Mouse (Mus musculus) kidney, embryonic 16.5 days (tissue): ENCODE results near the gene Cfap299. TPM values are rescaled to one million over a fixed set of nuclear protein-coding genes. Genes with fewer than 3 reads are reported as not detected.

ENCODE experiments used
- ATAC-seq: fragments of 200-750 bp; cut with Nextera tagmentation; 2 replicates; pipeline ENCODE4 v1.8.0; 2017; ENCODE audit warnings: moderate TSS enrichment; ENCODE audit not compliant: low FRiP score, low TSS enrichment
- H3K27ac ChIP-seq: fragments of 300-500 bp; sonication (generic); 2 replicates; pipeline ENCODE4 v1.5.1; 2014; ENCODE audit warnings: low read length
- H3K27me3 ChIP-seq: fragments of 300-500 bp; sonication (generic); 2 replicates; pipeline ENCODE4 v1.6.1; 2014; ENCODE audit warnings: low read length, control low read depth, mixed read lengths; ENCODE audit not compliant: insufficient read depth
- H3K36me3 ChIP-seq: fragments of 300-500 bp; sonication (generic); 2 replicates; pipeline ENCODE4 v1.6.1; 2014; ENCODE audit warnings: low read length, control low read depth, mixed read lengths; ENCODE audit not compliant: insufficient read depth
- H3K4me1 ChIP-seq: fragments of 300-500 bp; sonication (generic); 2 replicates; pipeline ENCODE4 v1.6.1; 2014; ENCODE audit warnings: low read length, control low read depth, mixed read lengths; ENCODE audit not compliant: insufficient read depth
- H3K4me2 ChIP-seq: fragments of 300-500 bp; sonication (generic); replicated peaks from 2 replicates; pipeline ENCODE4 v1.6.1; 2014; ENCODE audit warnings: low read depth, low read length
- H3K4me3 ChIP-seq: fragments of 300-500 bp; sonication (generic); 2 replicates; pipeline ENCODE4 v1.5.1; 2014; ENCODE audit warnings: mild to moderate bottlenecking, low read length
- H3K9ac ChIP-seq: fragments of 300-500 bp; sonication (generic); replicated peaks from 2 replicates; pipeline ENCODE4 v1.6.1; 2014; ENCODE audit warnings: low read length
- H3K9me3 ChIP-seq: fragments of 300-500 bp; sonication (generic); 2 replicates; pipeline ENCODE4 v1.6.1; 2016; ENCODE audit warnings: low read length, control low read depth
- WGBS: fragments of 180-500 bp; shearing (Covaris S2); extraction: QIAGEN DNeasy Blood & Tissue Kit; methylation state at CpG from one replicate; pipeline ENCODE4 v1.1.7; 2014; 5-methylcytosine and 5-hydroxymethylcytosine counted together
- polyA plus RNA-seq: library from polyadenylated mRNA; unstranded; fragments of >200 nt; fragmentation: Nextera tagmentation; extraction: Ambion mirVana; gene quantifications from 2 replicates; pipeline ENCODE4 v1.2.1, GENCODE M21; 2015

Gene Cfap299
- polyA plus RNA-seq, 1 experiment from 2014 or later = 0.56 TPM

DNA sequence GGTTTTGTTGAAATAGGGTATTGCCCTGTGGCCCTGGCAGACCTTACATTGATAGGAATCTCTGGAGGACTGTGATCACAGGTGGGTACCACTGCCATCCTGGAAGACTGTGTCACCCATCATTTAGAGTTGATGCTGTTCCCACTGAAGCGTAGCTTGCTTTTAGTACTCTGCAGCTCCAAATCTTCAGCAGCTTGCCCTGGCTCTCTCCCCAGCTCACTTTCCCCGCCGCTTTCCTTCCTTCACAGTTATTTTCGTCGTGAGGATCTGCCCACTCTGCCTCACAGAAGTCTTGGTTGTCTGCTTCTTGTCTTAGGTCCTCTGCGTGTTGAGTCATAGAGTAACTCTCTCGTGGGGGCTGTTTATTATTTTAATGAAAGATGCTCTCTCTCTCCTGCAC is 40.3 kb downstream of the Cfap299 start:
- Histone ChIP-seq H3K4me2 (no peak overlapping the region), H3K9ac (no peak overlapping the region), H3K27me3 (no peaks in the 10 kb centered on the region), H3K36me3 (no peaks in the 10 kb centered on the region), H3K9me3 (no peaks in the 10 kb centered on the region), H3K27ac (no peak overlapping the region), H3K4me3 (no peak overlapping the region), H3K4me1 (peaks cover 6% of the 10 kb centered on the region; the same call in 1 of the 2 replicates)
- WGBS = 59% methylated on average over 7 of the region's 7 CpGs
- ATAC-seq = no peak

DNA sequence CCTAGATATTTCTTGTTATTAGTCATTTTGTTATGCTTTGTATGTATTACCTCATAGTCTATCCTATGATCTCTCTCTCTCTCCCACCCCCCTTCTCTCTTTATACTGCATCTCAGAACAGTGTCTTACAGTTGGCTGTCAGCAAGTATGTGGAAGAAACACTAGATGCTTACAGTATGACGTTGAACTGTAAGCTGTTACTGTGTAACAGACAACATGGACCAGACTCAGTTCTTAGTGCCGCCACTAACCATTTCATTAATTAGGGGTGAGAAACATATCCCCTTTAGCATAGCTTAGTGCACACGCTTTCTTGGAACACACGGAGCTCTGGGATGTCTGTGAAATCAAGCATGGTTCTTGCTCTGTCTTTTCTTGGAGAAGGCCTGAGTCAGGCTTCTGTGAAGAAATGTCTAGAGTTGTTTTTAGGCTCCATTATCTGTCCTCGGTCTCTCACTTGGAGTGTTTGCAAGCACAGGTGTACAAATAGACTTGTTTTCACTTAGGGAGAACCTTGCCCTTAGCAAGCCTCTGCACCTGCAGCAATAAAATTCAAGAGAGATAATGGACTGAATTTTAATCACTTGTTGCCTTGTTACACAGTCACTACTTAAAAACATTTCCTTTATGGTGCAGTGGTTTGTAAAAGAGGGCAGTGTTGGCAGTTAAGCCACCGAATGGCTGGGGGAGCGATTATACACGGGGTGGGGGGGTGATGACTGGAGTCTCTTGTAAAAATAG is 47.1 kb downstream of the Cfap299 start:
- Histone ChIP-seq H3K27me3 (no peaks in the 10 kb centered on the region), H3K9me3 (no peaks in the 10 kb centered on the region), H3K9ac (no peak overlapping the region), H3K4me3 (no peak overlapping the region), H3K36me3 (no peaks in the 10 kb centered on the region), H3K27ac (peak overlapping the region; percentile 76), H3K4me2 (peak overlapping the region; percentile 21; the same call in 1 of the 2 replicates), H3K4me1 (peaks cover 10% of the 10 kb centered on the region)
- 48% methylated on average over 8 of the region's 8 CpGs for WGBS
- peak; percentile 67 for ATAC-seq

DNA sequence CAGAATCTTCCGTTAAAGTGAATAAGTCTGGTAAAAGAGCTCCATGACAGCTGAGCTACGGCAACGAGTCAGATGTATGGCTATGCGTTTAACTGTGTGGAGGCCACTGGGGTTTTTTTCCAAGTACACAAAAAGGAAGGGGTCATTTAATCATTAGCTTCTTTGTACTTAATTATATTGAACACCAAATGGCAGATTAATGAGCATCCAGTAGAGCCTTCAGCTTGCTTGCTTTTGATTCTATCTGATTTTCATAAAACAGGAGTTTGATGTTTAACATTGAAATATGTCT is 47.6 kb downstream of the Cfap299 start:
- Histone ChIP-seq H3K9ac (no peak overlapping the region), H3K4me2 (peak overlapping the region; percentile 21; the same call in 1 of the 2 replicates), H3K27ac (peak overlapping the region; percentile 34; the same call in 1 of the 2 replicates), H3K27me3 (no peaks in the 10 kb centered on the region), H3K9me3 (no peaks in the 10 kb centered on the region), H3K4me1 (peaks cover 10% of the 10 kb centered on the region), H3K4me3 (no peak overlapping the region), H3K36me3 (no peaks in the 10 kb centered on the region)
- 20% methylated on average over 4 of the region's 4 CpGs for WGBS
- ATAC-seq = no peak; the same call in 1 of the 2 replicates

DNA sequence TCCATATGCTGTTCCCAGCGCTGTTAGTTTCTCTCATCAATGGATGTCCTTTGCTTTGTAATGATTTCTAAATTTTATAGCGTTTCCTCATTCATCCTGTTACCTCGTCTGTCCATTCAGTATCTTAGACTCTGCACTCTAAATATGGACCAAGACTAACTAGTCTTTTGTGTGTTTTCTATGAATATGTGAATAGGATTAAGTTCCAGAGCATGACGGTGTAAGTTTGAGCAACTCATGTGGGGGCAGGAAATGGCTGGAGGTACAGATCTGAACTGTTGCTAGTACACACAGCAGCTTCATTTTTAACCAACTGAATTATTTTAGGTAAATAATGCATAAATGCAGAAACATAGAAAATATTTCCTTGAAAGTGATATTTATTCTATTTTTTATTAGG is 51.3 kb downstream of the Cfap299 start:
- Histone ChIP-seq H3K9me3 (no peaks in the 10 kb centered on the region), H3K4me1 (peaks cover 10% of the 10 kb centered on the region), H3K9ac (no peak overlapping the region), H3K4me3 (no peak overlapping the region), H3K36me3 (no peaks in the 10 kb centered on the region), H3K27me3 (no peaks in the 10 kb centered on the region), H3K27ac (no peak overlapping the region), H3K4me2 (no peak overlapping the region)
- WGBS = 95% methylated on average over 4 of the region's 4 CpGs
- ATAC-seq = no peak

DNA sequence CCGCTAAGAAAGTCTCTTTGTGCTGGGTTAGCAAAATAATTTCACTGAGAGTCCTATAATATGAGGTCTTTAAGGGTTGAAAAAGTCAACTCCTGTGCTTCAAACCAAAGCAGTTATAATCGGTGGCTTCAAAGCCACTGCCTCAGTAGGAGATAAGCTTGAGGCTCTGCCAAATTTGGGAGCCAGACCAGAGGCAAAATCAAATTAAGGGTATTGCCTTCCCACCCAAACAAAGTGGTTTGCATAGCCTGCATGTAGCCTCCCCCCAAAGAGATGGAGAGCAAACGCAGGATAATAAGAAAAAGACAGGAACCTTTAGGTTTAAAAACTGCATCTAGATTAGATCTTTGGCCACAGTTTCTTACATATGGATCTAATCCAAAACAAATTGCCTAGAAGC is 58.0 kb downstream of the Cfap299 start:
- no peaks in the 10 kb centered on the region for H3K4me1 ChIP-seq
- 62% methylated on average over 3 of the region's 3 CpGs for WGBS
- no peaks in the 10 kb centered on the region for H3K9me3 ChIP-seq
- no peak overlapping the region for H3K4me2 ChIP-seq
- no peak overlapping the region for H3K27ac ChIP-seq
- H3K36me3 ChIP-seq = no peaks in the 10 kb centered on the region
- ATAC-seq = no peak
- H3K9ac ChIP-seq = no peak overlapping the region
- H3K27me3 ChIP-seq = no peaks in the 10 kb centered on the region
- H3K4me3 ChIP-seq = no peak overlapping the region

DNA sequence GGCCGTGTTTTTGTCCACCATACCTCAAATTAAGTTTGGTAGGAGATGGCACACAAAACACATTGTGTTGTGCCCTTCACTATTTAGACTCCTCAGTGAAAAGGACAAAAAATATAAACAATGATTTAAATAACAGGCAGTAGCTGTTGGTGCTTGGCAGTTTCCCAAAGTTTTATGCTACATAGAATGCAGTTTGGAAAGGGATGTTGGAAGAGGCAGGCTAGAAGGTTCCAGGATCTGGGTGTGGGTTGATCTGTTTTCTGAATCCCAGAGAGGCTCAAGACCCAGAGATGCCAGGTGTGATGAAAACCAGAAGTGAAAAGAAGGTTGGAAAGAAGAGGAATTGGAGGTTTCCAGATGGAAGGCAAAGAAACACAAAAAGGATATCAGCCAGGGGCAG is 73.1 kb downstream of the Cfap299 start:
- Histone ChIP-seq H3K27me3 (no peaks in the 10 kb centered on the region), H3K36me3 (no peaks in the 10 kb centered on the region), H3K4me3 (no peak overlapping the region), H3K27ac (no peak overlapping the region), H3K9ac (no peak overlapping the region), H3K4me2 (no peak overlapping the region), H3K4me1 (no peaks in the 10 kb centered on the region), H3K9me3 (no peaks in the 10 kb centered on the region)
- 89% methylated on average over 1 of the region's 1 CpGs for WGBS
- ATAC-seq = no peak

DNA sequence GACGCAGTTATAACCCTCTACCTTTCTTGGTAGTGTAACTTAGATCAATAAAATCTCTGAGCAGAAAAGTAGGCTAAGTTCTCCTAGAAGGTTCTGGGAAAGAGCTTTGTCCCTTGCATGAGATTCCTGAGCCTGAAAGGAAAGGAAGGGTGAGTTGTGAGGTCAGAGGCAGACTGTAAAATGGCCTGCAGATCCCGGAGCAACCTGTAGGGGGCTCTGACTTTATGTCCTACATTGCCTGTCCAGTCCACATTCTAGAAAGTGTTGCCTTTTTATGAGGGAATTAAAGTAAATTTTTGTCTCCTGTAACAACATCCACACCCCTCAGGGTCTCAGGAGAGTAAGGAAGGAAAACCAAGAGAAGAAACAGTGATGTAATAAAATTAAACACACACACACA is 81.0 kb downstream of the Cfap299 start:
- H3K4me1 ChIP-seq = no peaks in the 10 kb centered on the region
- H3K9me3 ChIP-seq = peaks cover 3% of the 10 kb centered on the region; the same call in 1 of the 2 replicates
- no peak for ATAC-seq

DNA sequence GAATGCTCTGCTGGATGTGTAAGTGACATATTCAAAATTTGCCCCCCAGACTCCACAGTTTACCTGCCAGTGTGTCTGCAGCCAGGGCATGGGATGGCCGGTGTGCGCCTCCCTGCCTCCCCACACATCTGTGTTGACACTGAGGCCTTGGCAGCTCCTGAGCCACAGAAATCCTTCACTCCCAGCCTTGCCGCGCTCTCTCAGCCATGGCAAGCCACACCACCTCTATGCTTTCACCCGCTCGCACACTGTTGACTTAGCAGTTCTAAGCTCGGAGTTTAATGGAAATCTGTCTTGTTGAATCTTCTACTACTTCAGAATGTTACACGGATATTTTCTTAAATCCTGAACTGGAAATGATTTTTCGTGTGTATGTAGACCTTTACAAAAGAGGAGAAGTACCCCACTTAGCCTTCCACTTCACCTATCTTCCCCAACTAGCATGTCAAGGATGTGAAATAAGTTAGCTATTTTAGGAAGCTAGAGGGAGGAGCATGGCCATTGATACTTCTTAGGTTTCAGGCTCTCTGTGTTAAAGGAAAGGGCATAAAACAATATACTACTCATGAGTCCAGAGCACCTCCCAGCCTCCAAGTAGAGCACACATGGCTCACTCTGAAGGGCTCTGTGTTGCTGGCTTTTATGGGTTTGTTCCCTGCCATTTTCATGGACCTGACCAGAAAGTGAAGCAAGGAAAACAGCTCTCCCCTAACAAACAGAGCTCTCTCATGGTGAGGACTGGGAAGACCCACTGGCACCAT is 87.5 kb downstream of the Cfap299 start:
- peaks cover 13% of the 10 kb centered on the region; the same call in 1 of the 2 replicates for H3K4me1 ChIP-seq
- H3K27me3 ChIP-seq = no peaks in the 10 kb centered on the region
- H3K9me3 ChIP-seq = peaks cover 3% of the 10 kb centered on the region; the same call in 1 of the 2 replicates
- WGBS = 47% methylated on average over 9 of the region's 9 CpGs
- peak; percentile 90 for ATAC-seq
- no peak overlapping the region for H3K9ac ChIP-seq
- H3K27ac ChIP-seq = peak overlapping the region; percentile 50
- peak overlapping the region; percentile 10; the same call in 1 of the 2 replicates for H3K4me2 ChIP-seq
- no peak overlapping the region for H3K4me3 ChIP-seq
- no peaks in the 10 kb centered on the region for H3K36me3 ChIP-seq

More for the DNA sequence above, 81.0 kb downstream of the Cfap299 start:
- Histone ChIP-seq H3K9ac (no peak overlapping the region), H3K27ac (no peak overlapping the region), H3K27me3 (no peaks in the 10 kb centered on the region), H3K4me2 (no peak overlapping the region), H3K4me3 (no peak overlapping the region), H3K36me3 (no peaks in the 10 kb centered on the region)
- WGBS = 76% methylated on average over 2 of the region's 2 CpGs

DNA sequence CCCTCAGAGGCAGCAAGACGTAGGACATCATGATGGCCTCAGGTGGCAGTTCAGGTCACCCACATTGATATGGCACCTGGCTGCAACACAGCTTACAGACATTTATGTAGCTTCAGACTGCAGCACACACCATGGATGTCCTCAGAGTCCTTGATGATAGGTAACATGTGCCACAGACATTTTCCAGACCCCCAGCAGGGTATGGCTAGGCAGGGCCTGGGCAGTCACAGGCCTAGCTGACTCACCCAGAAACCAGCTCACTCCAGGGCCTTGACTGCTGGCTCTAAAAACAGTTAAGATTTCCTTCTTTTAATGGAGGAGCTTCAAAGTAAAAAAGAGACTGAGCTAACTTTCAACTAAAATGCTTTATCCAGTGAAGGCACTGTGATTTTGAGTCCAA is 95.9 kb downstream of the Cfap299 start:
- H3K4me3 ChIP-seq = no peak overlapping the region
- no peaks in the 10 kb centered on the region for H3K27me3 ChIP-seq
- H3K27ac ChIP-seq = peak overlapping the region; percentile 17; the same call in 1 of the 2 replicates
- ATAC-seq = 0 out of 2 replicates have a peak, but pooled peaks have one; percentile 27
- peaks cover 13% of the 10 kb centered on the region; the same call in 1 of the 2 replicates for H3K4me1 ChIP-seq
- H3K9ac ChIP-seq = no peak overlapping the region
- H3K9me3 ChIP-seq = no peaks in the 10 kb centered on the region
- no peak overlapping the region for H3K4me2 ChIP-seq
- WGBS = 100% methylated on average over 1 of the region's 1 CpGs
- H3K36me3 ChIP-seq = no peaks in the 10 kb centered on the region

DNA sequence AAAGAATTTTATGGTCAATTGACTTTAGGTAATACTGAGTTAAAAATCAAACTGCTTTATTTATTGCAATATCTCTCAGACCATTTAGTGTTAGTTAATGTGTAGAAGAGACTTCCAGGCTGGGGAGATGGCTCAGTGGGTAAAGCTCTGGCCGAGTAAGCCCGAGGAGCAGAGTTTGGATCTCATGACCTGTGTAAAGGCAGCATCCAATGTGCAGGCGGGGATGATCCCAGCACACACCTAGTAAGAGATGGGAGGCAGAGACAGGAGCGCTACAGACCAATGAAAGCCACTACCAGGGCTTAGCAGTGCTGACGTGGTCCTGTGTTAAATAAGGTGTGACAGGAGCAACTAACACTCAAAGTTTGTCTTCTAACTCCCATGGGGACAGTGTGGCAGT is 97.0 kb downstream of the Cfap299 start:
- Histone ChIP-seq H3K4me3 (no peak overlapping the region), H3K4me1 (peaks cover 13% of the 10 kb centered on the region; the same call in 1 of the 2 replicates), H3K9ac (no peak overlapping the region), H3K4me2 (no peak overlapping the region), H3K36me3 (no peaks in the 10 kb centered on the region), H3K27me3 (no peaks in the 10 kb centered on the region), H3K27ac (peak overlapping the region; percentile 56; the same call in 1 of the 2 replicates), H3K9me3 (no peaks in the 10 kb centered on the region)
- WGBS = 58% methylated on average over 5 of the region's 5 CpGs
- ATAC-seq = peak; percentile 92
